Mouse (Mus musculus) splenic B cell, adult 2 months (primary cell): ENCODE measurements around the gene Tmem254c.
"Not testable (repeated sequence)": the region's sequence is repeated elsewhere in the genome, so short reads cannot be mapped to it uniquely, and the experiment has no call there.

ENCODE experiments used
- DNase-seq: peaks from one replicate; pipeline ENCODE4 v3.0.0-alpha.2; 2011; ENCODE audit warnings: low read depth, low spot score
- H3K27me3 ChIP-seq: 2 replicates; pipeline ENCODE4 v1.6.1; 2012; ENCODE audit warnings: mild to moderate bottlenecking, low read length, moderate library complexity, mixed read lengths; ENCODE audit not compliant: control insufficient read depth, poor library complexity, insufficient read depth, severe bottlenecking
- H3K36me3 ChIP-seq: 2 replicates; pipeline ENCODE4 v1.6.1; 2012; ENCODE audit warnings: mild to moderate bottlenecking, low read length, moderate library complexity, mixed read lengths; ENCODE audit not compliant: control insufficient read depth, poor library complexity, insufficient read depth, severe bottlenecking

The Tmem254c gene

GRCm38 (mm10) chr14:26022831-26023230 is 44.3 kb downstream of the Tmem254c start:
- DNase-seq, H3K27me3 ChIP-seq, H3K36me3 ChIP-seq: not testable (repeated sequence)

- DNase-seq, H3K27me3 ChIP-seq, H3K36me3 ChIP-seq: not testable (repeated sequence)
Observed at GRCm38 (mm10) chr14:26021555-26021954, 45.6 kb downstream of the Tmem254c start.

- DNase-seq, H3K36me3 ChIP-seq, H3K27me3 ChIP-seq: not testable (repeated sequence)
Observed at GRCm38 (mm10) chr14:26016414-26016813, 50.7 kb downstream of the Tmem254c start.
